Mouse (Mus musculus): ENCODE data around the gene 1700023F06Rik. TPM values are rescaled to one million over a fixed set of nuclear protein-coding genes. Genes with fewer than 3 reads are reported as not detected.

Gene 1700023F06Rik
- polyA plus RNA-seq (2012; rRNA removed), result not detected in 2 replicates

GRCm38 (mm10) chr11:103208458-103208857 is at the start of gene 1700023F06Rik:
Gene 1700023F06Rik (minus strand): TSS chr11:103208558.

GRCm38 (mm10) chr11:103217790-103218516 is 9.6 kb upstream of the 1700023F06Rik start, which contains the start of gene Spata32:
Gene Spata32 (minus strand): TSS chr11:103218432.

GRCm38 (mm10) chr11:103170494-103171285 is 37.7 kb downstream of the 1700023F06Rik start, which contains the start of gene Fmnl1:
Gene Fmnl1 (plus strand): TSS chr11:103171107.

Other genes with a start within 250 kb of the 1700023F06Rik start
- 21.6 and 22.7 TPM in 2 replicates for gene Nmt1, start 180.4 kb downstream of the 1700023F06Rik start, polyA plus RNA-seq (2012; rRNA removed)
- gene Dcakd, start 180.2 kb downstream of the 1700023F06Rik start, polyA plus RNA-seq (2012; rRNA removed), result 32.9 and 33.5 TPM in 2 replicates
- 1.9 and 2.5 TPM in 2 replicates for gene Plcd3, start 106.9 kb downstream of the 1700023F06Rik start, polyA plus RNA-seq (2012; rRNA removed)
- gene Acbd4, start 106.9 kb downstream of the 1700023F06Rik start, polyA plus RNA-seq (2012; rRNA removed), result 17.8 and 18.3 TPM in 2 replicates
- 8.5 and 9.9 TPM in 2 replicates for gene Hexim1, start 92.3 kb downstream of the 1700023F06Rik start, polyA plus RNA-seq (2012; rRNA removed)
- gene Hexim2, start 76.1 kb downstream of the 1700023F06Rik start, polyA plus RNA-seq (2012; rRNA removed), result 1.8 and 1.9 TPM in 2 replicates
- gene Fmnl1, start 37.5 kb downstream of the 1700023F06Rik start, polyA plus RNA-seq (2012; rRNA removed), result 6.2 and 9.4 TPM in 2 replicates
- not detected in 2 replicates for gene Spata32, start 9.9 kb upstream of the 1700023F06Rik start, polyA plus RNA-seq (2012; rRNA removed)
- gene Map3k14, start 58.9 kb upstream of the 1700023F06Rik start, polyA plus RNA-seq (2012; rRNA removed), result 0.90 and 1.00 TPM in 2 replicates
- 4.7 and 5.5 TPM in 2 replicates for gene Arhgap27, start 155.1 kb upstream of the 1700023F06Rik start, polyA plus RNA-seq (2012; rRNA removed)
- gene Plekhm1, start 204.1 kb upstream of the 1700023F06Rik start, polyA plus RNA-seq (2012; rRNA removed), result 4.3 and 4.5 TPM in 2 replicates